Mouse (Mus musculus) liver, embryonic 14 days (tissue): Measurements from ENCODE around the gene Zfp518a. TPM values are rescaled to one million over a fixed set of nuclear protein-coding genes. Genes with fewer than 3 reads are reported as not detected.

Experiments
- polyA plus RNA-seq: library from polyadenylated mRNA; depleted of rRNA; stranded (reverse); fragments of >200 nt; gene quantifications from 2 replicates; pipeline ENCODE4 v1.2.3, GENCODE M21; 2012; rRNA removed

Zfp518a gene
- 2.7 and 3.4 TPM in 2 replicates for polyA plus RNA-seq

DNA sequence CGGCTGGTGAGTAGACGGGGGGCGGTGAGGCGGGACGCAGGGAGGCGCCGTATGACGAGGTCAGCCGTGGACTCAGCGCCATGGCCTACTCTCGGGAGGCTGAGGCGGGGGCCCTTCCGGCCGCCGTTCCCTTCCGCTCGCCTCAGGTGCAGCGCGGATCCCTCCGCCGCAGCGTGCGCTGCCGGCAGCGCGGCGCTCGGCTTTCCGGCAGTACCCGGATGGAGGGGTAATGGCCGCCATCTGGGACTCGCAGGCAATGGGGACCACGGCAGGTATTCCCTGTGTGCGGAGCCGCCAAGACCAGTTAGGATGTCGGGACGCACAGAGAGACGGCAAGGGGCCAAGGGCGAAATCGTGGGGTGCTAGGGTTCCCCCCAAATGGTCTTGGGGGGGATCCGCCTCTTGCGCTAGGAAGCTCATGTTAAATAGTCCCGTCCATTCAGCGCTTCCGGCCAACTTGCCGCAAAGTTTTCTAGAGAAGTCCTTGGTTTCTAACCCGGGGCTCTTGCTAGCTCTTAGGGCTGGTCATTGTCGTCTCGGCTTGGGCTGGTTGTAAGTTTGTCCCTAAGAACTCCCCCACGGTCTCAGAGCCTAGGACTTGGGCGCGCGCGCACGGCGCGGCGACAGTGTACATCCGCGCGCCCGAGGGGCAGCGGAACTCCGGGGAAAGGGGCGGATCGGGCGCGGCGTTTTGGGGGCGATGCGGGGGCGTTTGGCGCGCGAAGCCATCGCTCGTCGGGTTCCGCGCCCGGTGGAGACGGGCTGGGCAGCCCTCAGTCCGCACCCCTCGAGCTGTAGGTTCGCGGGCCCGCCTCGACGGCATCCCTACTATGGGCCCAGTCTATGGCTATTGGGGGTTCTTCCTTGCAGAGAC is at the start of gene Zfp518a:
Zfp518a (plus strand) TSS at position 187 of the 874 bp plus-strand sequence.

Other genes with a start within 250 kb of the Zfp518a start
- 0.50 and 0.54 TPM in 2 replicates for gene Cc2d2b, start 146.0 kb upstream of the Zfp518a start, polyA plus RNA-seq
- gene Ccnj, start 63.4 kb upstream of the Zfp518a start, polyA plus RNA-seq, result 2.9 and 4.0 TPM in 2 replicates
- 0.48 and 0.68 TPM in 2 replicates for gene Blnk, start 99.8 kb downstream of the Zfp518a start, polyA plus RNA-seq
- gene Dntt, start 134.6 kb downstream of the Zfp518a start, polyA plus RNA-seq, result 0.02 TPM in 1 of 2 replicates, not detected in the other
- gene Opalin, start 182.4 kb downstream of the Zfp518a start, polyA plus RNA-seq, result not detected in 2 replicates